Mouse (Mus musculus) adipose tissue, adult 10 weeks (tissue): ENCODE results near the gene Arrdc4. TPM values are rescaled to one million over a fixed set of nuclear protein-coding genes. Genes with fewer than 3 reads are reported as not detected.

ENCODE experiments used
- polyA plus RNA-seq: library from polyadenylated mRNA; stranded (reverse); fragments of 350-450 nt; fragmentation: Illumina TruSeq; extraction: RNeasy Lipid Tissue Mini Kit (QIAGEN cat#74804); gene quantifications from one replicate; pipeline ENCODE4 v1.2.3, GENCODE M21; 2014; ENCODE audit warnings: low read depth, low replicate concordance

The Arrdc4 gene
- 20.7 TPM for polyA plus RNA-seq

GRCm38 (mm10) chr7:68748761-68749635 is at the start of gene Arrdc4:
TSS of gene Arrdc4 (minus strand) at chr7:68749241.

